Mouse (Mus musculus): ENCODE data around the gene Kif3c. TPM values are rescaled to one million over a fixed set of nuclear protein-coding genes. Genes with fewer than 3 reads are reported as not detected.

The Kif3c gene
- polyA plus RNA-seq, 1 experiment from 2014 or later: 6.4 TPM

- no peak overlapping the region for H3K9ac ChIP-seq (ENCODE audit: low read depth, low read length)
- TF ChIP-seq CTCF (IDR thresholded peaks at IDR 0.05; ENCODE audit: low read depth): no peak
- no peak for ATAC-seq (replicated peaks; ENCODE audit: low FRiP score, low read depth)
- no peaks in the 10 kb centered on the region for H3K9me3 ChIP-seq (replicated peaks; ENCODE audit: low read length)
- H3K4me1 ChIP-seq (replicated peaks; ENCODE audit: insufficient read depth, low read length): no peaks in the 10 kb centered on the region
- no peaks in the 10 kb centered on the region for H3K27me3 ChIP-seq (ENCODE audit: insufficient read depth, low read length)
- no peak overlapping the region for H3K27ac ChIP-seq
- WGBS: 80% methylated on average over 5 of the region's 5 CpGs
- H3K4me2 ChIP-seq (ENCODE audit: low read length): no peak overlapping the region
- H3K4me3 ChIP-seq (replicated peaks; ENCODE audit: low read depth, low read length): no peak overlapping the region
- H3K36me3 ChIP-seq (ENCODE audit: insufficient read depth, low read length): no peaks in the 10 kb centered on the region
- no peak for DNase-seq (ENCODE audit: low spot score)
Measured at GRCm38 (mm10) chr12:3441361-3441760, 76.4 kb downstream of the Kif3c start.

DNA sequence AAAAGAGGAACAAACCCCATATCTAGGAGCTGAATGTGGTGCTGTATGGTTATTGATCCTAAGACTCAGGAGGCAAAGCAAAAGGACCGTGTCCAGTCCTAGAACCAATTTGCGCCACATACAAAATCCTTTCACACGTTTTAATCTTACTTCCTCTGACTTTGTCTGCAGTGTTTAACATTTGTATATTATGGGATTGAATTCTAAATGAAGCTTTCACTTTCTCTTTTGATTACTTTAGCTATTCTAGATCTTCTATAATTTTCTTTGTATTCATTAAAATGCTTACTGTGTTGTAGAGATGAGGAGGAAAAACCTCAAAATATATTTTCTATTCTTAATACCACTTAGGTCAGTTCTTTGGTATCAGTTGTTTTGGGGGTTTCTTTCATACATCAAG is 88.6 kb downstream of the Kif3c start:
- Histone ChIP-seq H3K27me3 (ENCODE audit: insufficient read depth, low read length) (no peaks in the 10 kb centered on the region), H3K4me2 (ENCODE audit: low read length) (no peak overlapping the region), H3K36me3 (ENCODE audit: insufficient read depth, low read length) (peaks cover 24% of the 10 kb centered on the region), H3K27ac (no peak overlapping the region), H3K4me1 (replicated peaks; ENCODE audit: insufficient read depth, low read length) (no peaks in the 10 kb centered on the region), H3K9ac (ENCODE audit: low read depth, low read length) (no peak overlapping the region), H3K4me3 (replicated peaks; ENCODE audit: low read depth, low read length) (no peak overlapping the region), H3K9me3 (replicated peaks; ENCODE audit: low read length) (no peaks in the 10 kb centered on the region)
- ATAC-seq (replicated peaks; ENCODE audit: low FRiP score, low read depth) (no peak), DNase-seq (ENCODE audit: low spot score) (no peak)
- no peak for TF ChIP-seq CTCF (IDR thresholded peaks at IDR 0.05; ENCODE audit: low read depth)
- WGBS: 93% methylated on average over 3 of the region's 3 CpGs

Other genes starting within 250 kb of the Kif3c start
- 71.1 and 78.3 TPM in 2 replicates for gene Rab10, start 55.2 kb upstream of the Kif3c start, polyA plus RNA-seq (2015; fragmentation: Nextera tagmentation; extraction: Ambion mirVana)
- gene Asxl2, start 61.7 kb downstream of the Kif3c start, polyA plus RNA-seq (2015; fragmentation: Nextera tagmentation; extraction: Ambion mirVana): 9.6 and 10.5 TPM in 2 replicates
- gene Dtnb, start 207.2 kb downstream of the Kif3c start, polyA plus RNA-seq (2015; fragmentation: Nextera tagmentation; extraction: Ambion mirVana): 36.3 and 43.5 TPM in 2 replicates